Mouse (Mus musculus): Measurements from ENCODE around the gene Dock4. TPM values are rescaled to one million over a fixed set of nuclear protein-coding genes. Genes with fewer than 3 reads are reported as not detected.

The Dock4 gene
- total RNA-seq, 2 experiments from 2014 or later = 81.1 to 99.7 TPM

GRCm38 (mm10) chr12:40889534-40889933 is 443.8 kb downstream of the Dock4 start:
- intact Hi-C loops (cut with DNase I) = no loop called here
- no peak for DNase-seq (ENCODE audit: low spot score in 2 of 2)

GRCm38 (mm10) chr12:40891168-40891567 is 445.4 kb downstream of the Dock4 start:
- DNase-seq (ENCODE audit: low spot score in 2 of 2) = no peak
- intact Hi-C loops (cut with DNase I) = no loop called here

GRCm38 (mm10) chr12:40893741-40894140 is 448.0 kb downstream of the Dock4 start:
- DNase-seq (ENCODE audit: low spot score in 2 of 2) = no peak
- intact Hi-C loops (cut with DNase I) = no loop called here

GRCm38 (mm10) chr12:40894695-40895094 is 448.9 kb downstream of the Dock4 start:
- DNase-seq (ENCODE audit: low spot score in 2 of 2) = no peak
- intact Hi-C loops (cut with DNase I) = no loop called here

Other genes with a start within 250 kb of the Dock4 start
- gene Lsmem1, start 246.5 kb upstream of the Dock4 start, total RNA-seq (2021) = 1 to 10 TPM; 1.3 to 1.8 TPM
- gene Ifrd1, start 197.4 kb upstream of the Dock4 start, total RNA-seq (2021) = 100 to 1,000 TPM; 112 to 114 TPM
- 10 to 100 TPM; 16.6 to 20.1 TPM for gene Zfp277, start 50 bp upstream of the Dock4 start, total RNA-seq (2021)

Measured in left cerebral cortex, postnatal 36 days (tissue).